Comparison of ENCODE assay signal across 11 mouse cellular contexts in the genomic region with DNA sequence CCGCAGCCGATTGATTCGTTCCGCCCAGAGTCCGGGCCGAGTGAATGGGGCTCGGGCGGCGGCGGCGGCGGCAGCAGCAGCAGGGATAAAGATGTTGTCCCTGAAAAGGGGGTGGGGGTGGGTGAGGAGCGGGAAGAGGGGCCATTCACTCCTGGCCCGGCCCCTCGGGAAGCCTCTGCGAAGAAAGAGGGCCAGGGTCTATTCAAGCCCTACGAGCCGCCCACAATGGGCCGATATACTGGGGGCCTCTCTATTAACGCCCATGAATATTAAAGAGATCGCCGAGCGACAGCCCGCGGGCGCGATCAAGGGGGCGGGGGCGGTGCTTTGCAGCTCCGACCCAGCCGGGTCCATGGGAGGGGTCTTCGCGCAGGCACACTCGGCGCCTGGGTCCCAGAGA. TPM values are rescaled to one million over a fixed set of nuclear protein-coding genes. Genes with fewer than 3 reads are reported as not detected.
DNase-seq lines count a peak whose midpoint lies in the region; ATAC-seq and TF ChIP-seq lines count a peak whose summit lies in the region.
"Had no signal": no experiment of that assay in that cellular context is flagged by ENCODE, and none has a peak within 500 bp of the region (broad histone marks: within the 10 kb centered on the region; RNA-seq: fewer than 3 reads in every experiment).

No protein-coding gene starts in this region.

- no peaks in the 10 kb centered on the region for H3K9me3 ChIP-seq in kidney, postnatal 0 days (replicated peaks; ENCODE audit: low read length)
- no peaks in the 10 kb centered on the region for H3K9me3 ChIP-seq in embryonic facial prominence, embryonic 12.5 days
- H3K9me3 ChIP-seq in intestine, embryonic 15.5 days = no peaks in the 10 kb centered on the region
- H3K9me3 ChIP-seq in neural tube, embryonic 15.5 days (replicated peaks) = no peaks in the 10 kb centered on the region

- H3K4me2 ChIP-seq in kidney, postnatal 0 days (ENCODE audit: low read length) = 0 out of 2 replicates have a peak overlapping the region, but pooled peaks have one; percentile 34
- peak overlapping the region; percentile 42 for H3K4me2 ChIP-seq in embryonic facial prominence, embryonic 12.5 days (replicated peaks)
- peak overlapping the region; percentile 40 for H3K4me2 ChIP-seq in intestine, embryonic 15.5 days (replicated peaks)
- H3K4me2 ChIP-seq in neural tube, embryonic 15.5 days = peak overlapping the region; percentile 45

- no peak for DNase-seq in kidney, postnatal 0 days (ENCODE audit: low spot score)
- no peak for DNase-seq in kidney, adult 8-10 months
- DNase-seq in gastrocnemius, postnatal 4 days (ENCODE audit: low spot score in 2 of 2) = no peak
- DNase-seq in thymus, postnatal 25 days = no peak
- DNase-seq: thymus, postnatal 14 days had no signal

- H3K4me3 ChIP-seq in kidney, postnatal 0 days (replicated peaks; ENCODE audit: low read depth, low read length) = 0 out of 2 replicates have a peak overlapping the region, but pooled peaks have one; percentile 23
- peak overlapping the region; percentile 28 for H3K4me3 ChIP-seq in embryonic facial prominence, embryonic 12.5 days
- peak overlapping the region; percentile 5; the same call in 1 of the 2 replicates for H3K4me3 ChIP-seq in intestine, embryonic 15.5 days (replicated peaks)
- peak overlapping the region; percentile 23 for H3K4me3 ChIP-seq in neural tube, embryonic 15.5 days (replicated peaks)

- no peak overlapping the region for H3K27ac ChIP-seq in kidney, postnatal 0 days
- H3K27ac ChIP-seq in embryonic facial prominence, embryonic 12.5 days = no peak overlapping the region
- H3K27ac ChIP-seq in intestine, embryonic 15.5 days = no peak overlapping the region
- no peak overlapping the region for H3K27ac ChIP-seq in neural tube, embryonic 15.5 days (replicated peaks)

- H3K4me1 ChIP-seq in kidney, postnatal 0 days (replicated peaks; ENCODE audit: insufficient read depth, low read length) = peaks cover 11% of the 10 kb centered on the region; the same call in 1 of the 2 replicates
- peaks cover 34% of the 10 kb centered on the region for H3K4me1 ChIP-seq in embryonic facial prominence, embryonic 12.5 days
- peaks cover 30% of the 10 kb centered on the region for H3K4me1 ChIP-seq in intestine, embryonic 15.5 days (replicated peaks)
- H3K4me1 ChIP-seq in neural tube, embryonic 15.5 days = peaks cover 59% of the 10 kb centered on the region

- TF ChIP-seq CTCF in kidney, postnatal 0 days (IDR thresholded peaks at IDR 0.05; ENCODE audit: low read depth) = no peak

- H3K36me3 ChIP-seq in kidney, postnatal 0 days (ENCODE audit: insufficient read depth, low read length) = no peaks in the 10 kb centered on the region
- H3K36me3 ChIP-seq in embryonic facial prominence, embryonic 12.5 days = no peaks in the 10 kb centered on the region
- H3K36me3 ChIP-seq in intestine, embryonic 15.5 days = no peaks in the 10 kb centered on the region
- no peaks in the 10 kb centered on the region for H3K36me3 ChIP-seq in neural tube, embryonic 15.5 days

- H3K27me3 ChIP-seq in kidney, postnatal 0 days (ENCODE audit: insufficient read depth, low read length) = peaks cover 86% of the 10 kb centered on the region
- H3K27me3 ChIP-seq in embryonic facial prominence, embryonic 12.5 days = peaks cover 99% of the 10 kb centered on the region
- peaks cover 94% of the 10 kb centered on the region for H3K27me3 ChIP-seq in intestine, embryonic 15.5 days (replicated peaks)
- peaks cover 95% of the 10 kb centered on the region for H3K27me3 ChIP-seq in neural tube, embryonic 15.5 days (replicated peaks)

- ATAC-seq in kidney, postnatal 0 days (replicated peaks; ENCODE audit: low FRiP score, low read depth) = no peak
- ATAC-seq in embryonic facial prominence, embryonic 12.5 days (ENCODE audit: insufficient number of reproducible peaks, insufficient read depth, low FRiP score, low TSS enrichment) = no peak
- no peak for ATAC-seq in intestine, embryonic 15.5 days
- ATAC-seq in neural tube, embryonic 15.5 days (ENCODE audit: low FRiP score) = no peak; the same call in 1 of the 2 replicates
- no peak for ATAC-seq in megakaryocyte, adult 5-6 weeks (ENCODE audit: poor library complexity, severe bottlenecking)

- under 1% methylated on average over 34 of the region's 35 CpGs for WGBS in kidney, postnatal 0 days
- WGBS in embryonic facial prominence, embryonic 12.5 days = under 1% methylated on average over 35 of the region's 35 CpGs
- WGBS in intestine, embryonic 15.5 days = 4% methylated on average over 34 of the region's 35 CpGs
- 1% methylated on average over 35 of the region's 35 CpGs for WGBS in neural tube, embryonic 15.5 days

- H3K9ac ChIP-seq in kidney, postnatal 0 days (ENCODE audit: low read depth, low read length) = no peak overlapping the region
- 0 out of 2 replicates have a peak overlapping the region, but pooled peaks have one; percentile 33 for H3K9ac ChIP-seq in embryonic facial prominence, embryonic 12.5 days
- no peak overlapping the region for H3K9ac ChIP-seq in intestine, embryonic 15.5 days
- H3K9ac ChIP-seq in neural tube, embryonic 15.5 days (replicated peaks) = no peak overlapping the region

RNA-seq across cellular contexts. Expression of a gene that starts 3.1 kb away (rescaled TPM):
- not detected in 2 replicates for polyA plus RNA-seq in kidney, postnatal 0 days (2015; fragmentation: Nextera tagmentation; extraction: Ambion mirVana)
- 9.4 and 14.9 TPM in 2 replicates for polyA plus RNA-seq in embryonic facial prominence, embryonic 12.5 days (2016; fragmentation: Nextera tagmentation; extraction: Ambion mirVana)
- polyA plus RNA-seq in intestine, embryonic 15.5 days (2015; fragmentation: Nextera tagmentation; extraction: Ambion mirVana) = 0.05 and 0.06 TPM in 2 replicates
- polyA plus RNA-seq in neural tube, embryonic 15.5 days (2015; fragmentation: Nextera tagmentation; extraction: Ambion mirVana) = 5.3 and 7.8 TPM in 2 replicates
- total RNA-seq in gastrocnemius, postnatal 4 days (2021) = not detected
- total RNA-seq in megakaryocyte, adult 5-6 weeks (2015) = not detected in 2 replicates
- not detected in 2 replicates for total RNA-seq in megakaryocyte, adult 5-6 weeks (2017)
- total RNA-seq: gastrocnemius, postnatal 10 days; layer of hippocampus, postnatal 25 days had no signal

RNA-seq across cellular contexts. Expression of a gene that starts 33.8 kb away (rescaled TPM):
- polyA plus RNA-seq in kidney, postnatal 0 days (2015; fragmentation: Nextera tagmentation; extraction: Ambion mirVana) = 35.9 and 41.8 TPM in 2 replicates
- polyA plus RNA-seq in embryonic facial prominence, embryonic 12.5 days (2016; fragmentation: Nextera tagmentation; extraction: Ambion mirVana) = 79.6 and 79.7 TPM in 2 replicates
- polyA plus RNA-seq in intestine, embryonic 15.5 days (2015; fragmentation: Nextera tagmentation; extraction: Ambion mirVana) = 63.1 and 69.3 TPM in 2 replicates
- polyA plus RNA-seq in neural tube, embryonic 15.5 days (2015; fragmentation: Nextera tagmentation; extraction: Ambion mirVana) = 40.3 and 47.1 TPM in 2 replicates
- 10 to 100 TPM; 18.0 to 20.1 TPM for total RNA-seq in gastrocnemius, postnatal 4 days (2021)
- total RNA-seq in megakaryocyte, adult 5-6 weeks (2015) = 15.3 and 17.7 TPM in 2 replicates
- 24.1 and 25.9 TPM in 2 replicates for total RNA-seq in megakaryocyte, adult 5-6 weeks (2017)

RNA-seq across cellular contexts. Expression of a gene that starts 51.4 kb away (rescaled TPM):
- polyA plus RNA-seq in kidney, postnatal 0 days (2015; fragmentation: Nextera tagmentation; extraction: Ambion mirVana) = 24.1 and 26.5 TPM in 2 replicates
- polyA plus RNA-seq in embryonic facial prominence, embryonic 12.5 days (2016; fragmentation: Nextera tagmentation; extraction: Ambion mirVana) = 64.8 and 67.5 TPM in 2 replicates
- polyA plus RNA-seq in intestine, embryonic 15.5 days (2015; fragmentation: Nextera tagmentation; extraction: Ambion mirVana) = 31.2 and 31.3 TPM in 2 replicates
- 13.3 and 18.0 TPM in 2 replicates for polyA plus RNA-seq in neural tube, embryonic 15.5 days (2015; fragmentation: Nextera tagmentation; extraction: Ambion mirVana)
- total RNA-seq in gastrocnemius, postnatal 4 days (2021) = 10 to 100 TPM; 76.3 to 80.7 TPM
- total RNA-seq in megakaryocyte, adult 5-6 weeks (2015) = 24.7 and 32.5 TPM in 2 replicates
- total RNA-seq in megakaryocyte, adult 5-6 weeks (2017) = 24.5 and 30.5 TPM in 2 replicates
